Mouse (Mus musculus) ZHBTc4 (cell line): Measurements from ENCODE around the gene Pnpla8.
"Not testable (repeated sequence)": the region's sequence is repeated elsewhere in the genome, so short reads cannot be mapped to it uniquely, and the experiment has no call there.

Experiments
- DNase-seq: peaks from one replicate; pipeline ENCODE4 v3.0.0-alpha.2; 2011; ENCODE audit warnings: low read depth, low spot score

Pnpla8 gene

GRCm38 (mm10) chr12:44269311-44269831 is 48.2 kb downstream of the Pnpla8 start:
- DNase-seq = peak; percentile 94

GRCm38 (mm10) chr12:44274125-44274835 is 53.1 kb downstream of the Pnpla8 start:
- DNase-seq = no peak

GRCm38 (mm10) chr12:44280147-44280546 is 59.0 kb downstream of the Pnpla8 start:
- DNase-seq = not testable (repeated sequence)

GRCm38 (mm10) chr12:44281534-44281933 is 60.4 kb downstream of the Pnpla8 start:
- peak; percentile 9 for DNase-seq

- DNase-seq = peak; percentile 21
Measured at GRCm38 (mm10) chr12:44283378-44283777, 62.2 kb downstream of the Pnpla8 start.

- DNase-seq = no peak
Measured at GRCm38 (mm10) chr12:44286992-44287391, 65.8 kb downstream of the Pnpla8 start.

- peak; percentile 69 for DNase-seq
Measured at GRCm38 (mm10) chr12:44292281-44292680, 71.1 kb downstream of the Pnpla8 start.

- no peak for DNase-seq
Measured at GRCm38 (mm10) chr12:44300793-44301192, 79.6 kb downstream of the Pnpla8 start.

GRCm38 (mm10) chr12:44304012-44304411 is 82.8 kb downstream of the Pnpla8 start:
- no peak for DNase-seq

GRCm38 (mm10) chr12:44304869-44305268 is 83.7 kb downstream of the Pnpla8 start:
- no peak for DNase-seq

GRCm38 (mm10) chr12:44308221-44308620 is 87.1 kb downstream of the Pnpla8 start:
- DNase-seq = no peak

- no peak for DNase-seq
Measured at GRCm38 (mm10) chr12:44315212-44315611, 94.0 kb downstream of the Pnpla8 start.

- DNase-seq = no peak
Measured at GRCm38 (mm10) chr12:44325091-44325490, 103.9 kb downstream of the Pnpla8 start.

GRCm38 (mm10) chr12:44327452-44327851 is 106.3 kb downstream of the Pnpla8 start:
- DNase-seq = peak; percentile 51

GRCm38 (mm10) chr12:44328381-44329315 is 107.5 kb downstream of the Pnpla8 start, which contains the start of gene Nrcam:
TSS of gene Nrcam (plus strand) at chr12:44328885.
- DNase-seq = peak; percentile 78

GRCm38 (mm10) chr12:44329316-44330215 is 108.4 kb downstream of the Pnpla8 start:
- peak; percentile 61 for DNase-seq

GRCm38 (mm10) chr12:44330216-44330719 is 109.1 kb downstream of the Pnpla8 start:
- peak; percentile 14 for DNase-seq

- DNase-seq = no peak
Measured at GRCm38 (mm10) chr12:44337136-44337640, 116.0 kb downstream of the Pnpla8 start.

- DNase-seq = no peak
Measured at GRCm38 (mm10) chr12:44338195-44338622, 117.0 kb downstream of the Pnpla8 start.

- no peak for DNase-seq
Measured at GRCm38 (mm10) chr12:44344075-44344474, 122.9 kb downstream of the Pnpla8 start.

- no peak for DNase-seq
Measured at GRCm38 (mm10) chr12:44345251-44345650, 124.1 kb downstream of the Pnpla8 start.
